Mouse (Mus musculus): ENCODE data around the gene Nt5c2. TPM values are rescaled to one million over a fixed set of nuclear protein-coding genes. Genes with fewer than 3 reads are reported as not detected.

Nt5c2 gene
- polyA plus RNA-seq, 1 experiment from 2014 or later: 89.4 TPM

DNA sequence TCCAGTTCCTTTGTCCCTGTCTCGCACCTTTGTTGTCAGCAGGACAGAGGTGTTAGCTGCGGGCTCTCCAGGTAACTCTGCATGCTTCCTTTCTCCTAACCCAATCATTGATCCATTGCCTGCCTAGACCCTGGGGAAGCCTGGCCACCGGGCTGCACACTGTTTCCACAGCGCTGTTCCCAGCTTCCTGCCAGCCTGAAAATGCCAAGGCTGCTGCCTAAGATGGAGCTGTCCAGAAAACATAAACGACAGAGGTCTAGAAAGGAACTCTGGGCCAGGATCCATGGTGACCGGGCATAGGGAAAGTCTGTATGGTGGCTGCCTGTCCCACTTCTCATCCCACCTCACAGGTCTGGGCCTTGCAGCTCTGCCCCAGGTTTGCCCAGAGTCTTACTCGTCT, 143.3 kb downstream of the Nt5c2 start:
- H3K4me3 ChIP-seq (ENCODE audit: low read length): no peak overlapping the region
- H3K9ac ChIP-seq (replicated peaks; ENCODE audit: low read length): no peak overlapping the region
- no peak for ATAC-seq (ENCODE audit: low FRiP score, low TSS enrichment)
- H3K9me3 ChIP-seq (ENCODE audit: low read length): no peaks in the 10 kb centered on the region
- no peaks in the 10 kb centered on the region for H3K4me1 ChIP-seq (ENCODE audit: insufficient read depth, low read length)
- H3K4me2 ChIP-seq (replicated peaks; ENCODE audit: low read depth, low read length): no peak overlapping the region
- WGBS: 72% methylated on average over 7 of the region's 7 CpGs
- no peaks in the 10 kb centered on the region for H3K27me3 ChIP-seq (ENCODE audit: insufficient read depth, low read length)
- no peaks in the 10 kb centered on the region for H3K36me3 ChIP-seq (ENCODE audit: insufficient read depth, low read length)
- H3K27ac ChIP-seq (ENCODE audit: low read length): no peak overlapping the region

DNA sequence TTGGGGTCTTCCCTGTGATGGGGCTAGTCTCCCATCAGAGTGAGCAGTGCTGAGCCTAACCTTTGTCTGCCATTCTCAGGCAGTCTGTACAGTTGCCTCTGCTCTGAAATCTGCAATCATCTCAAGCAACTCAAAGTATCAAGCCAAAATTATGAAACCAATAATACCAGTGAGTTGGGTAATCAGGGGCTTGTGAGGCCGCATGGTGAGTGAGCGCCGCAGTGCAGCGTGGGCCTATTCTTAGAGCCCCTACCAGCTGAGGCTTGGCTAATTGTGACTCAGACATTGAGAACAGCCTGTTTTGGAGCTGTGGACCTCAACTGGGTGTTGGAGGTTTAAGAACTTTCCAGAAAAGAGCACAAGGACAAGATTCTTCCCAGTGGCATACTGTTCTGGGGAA, 143.9 kb downstream of the Nt5c2 start:
- 90% methylated on average over 4 of the region's 4 CpGs for WGBS
- H3K9me3 ChIP-seq (ENCODE audit: low read length): no peaks in the 10 kb centered on the region
- ATAC-seq (ENCODE audit: low FRiP score, low TSS enrichment): no peak
- no peaks in the 10 kb centered on the region for H3K27me3 ChIP-seq (ENCODE audit: insufficient read depth, low read length)
- H3K4me1 ChIP-seq (ENCODE audit: insufficient read depth, low read length): no peaks in the 10 kb centered on the region
- H3K4me3 ChIP-seq (ENCODE audit: low read length): no peak overlapping the region
- no peak overlapping the region for H3K4me2 ChIP-seq (replicated peaks; ENCODE audit: low read depth, low read length)
- no peaks in the 10 kb centered on the region for H3K36me3 ChIP-seq (ENCODE audit: insufficient read depth, low read length)
- H3K9ac ChIP-seq (replicated peaks; ENCODE audit: low read length): no peak overlapping the region
- no peak overlapping the region for H3K27ac ChIP-seq (ENCODE audit: low read length)

DNA sequence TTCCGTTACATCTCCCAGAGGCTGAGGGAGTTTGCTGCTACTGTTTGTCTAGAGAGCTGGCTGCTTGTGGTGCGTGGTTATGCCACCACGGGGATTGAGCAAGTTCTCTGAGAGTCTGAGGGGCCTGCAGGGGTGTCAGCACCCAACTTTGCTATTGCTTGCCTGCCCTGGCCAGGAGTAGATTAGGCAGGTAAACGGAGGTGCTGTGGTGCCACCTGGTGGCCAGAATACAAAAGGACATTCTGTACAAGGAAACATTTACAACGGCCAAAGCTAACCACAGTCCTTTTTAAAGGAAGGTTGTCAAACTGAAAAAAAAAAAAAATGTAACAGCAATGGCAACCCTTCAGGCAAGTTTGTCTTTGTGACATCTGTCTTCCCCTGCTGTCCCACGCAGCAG, 145.4 kb downstream of the Nt5c2 start:
- WGBS: 16% methylated on average over 6 of the region's 6 CpGs

DNA sequence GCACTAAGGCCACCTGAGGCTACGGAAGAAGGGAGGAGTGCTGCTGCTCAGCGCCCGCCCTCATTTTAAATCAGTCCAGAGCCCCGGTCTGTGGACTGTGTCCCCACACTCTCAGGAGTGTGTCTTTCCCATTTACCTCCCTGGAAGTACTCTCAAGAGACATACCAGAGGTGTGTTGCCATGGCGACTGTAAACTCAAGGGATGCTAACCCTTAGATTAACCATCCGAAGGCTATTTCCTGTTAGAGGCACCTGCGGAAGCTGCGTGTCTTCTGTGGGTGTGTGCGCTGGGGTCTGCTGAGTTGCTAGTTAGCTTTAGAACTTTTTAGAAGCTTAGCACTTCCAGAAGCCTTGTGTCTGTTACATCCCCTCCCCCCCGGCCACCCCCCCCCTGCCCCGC, 145.9 kb downstream of the Nt5c2 start:
- no peak overlapping the region for H3K4me2 ChIP-seq (replicated peaks; ENCODE audit: low read depth, low read length)
- peak; percentile 5; the same call in 1 of the 2 replicates for ATAC-seq (ENCODE audit: low FRiP score, low TSS enrichment)
- H3K4me3 ChIP-seq (ENCODE audit: low read length): no peak overlapping the region
- no peaks in the 10 kb centered on the region for H3K27me3 ChIP-seq (ENCODE audit: insufficient read depth, low read length)
- no peaks in the 10 kb centered on the region for H3K36me3 ChIP-seq (ENCODE audit: insufficient read depth, low read length)
- peaks cover 9% of the 10 kb centered on the region for H3K4me1 ChIP-seq (ENCODE audit: insufficient read depth, low read length)
- H3K9me3 ChIP-seq (ENCODE audit: low read length): no peaks in the 10 kb centered on the region
- WGBS: 58% methylated on average over 11 of the region's 11 CpGs
- no peak overlapping the region for H3K9ac ChIP-seq (replicated peaks; ENCODE audit: low read length)
- H3K27ac ChIP-seq (ENCODE audit: low read length): no peak overlapping the region

More for the DNA sequence above, 145.4 kb downstream of the Nt5c2 start:
- no peak overlapping the region for H3K4me3 ChIP-seq (ENCODE audit: low read length)
- peaks cover 6% of the 10 kb centered on the region for H3K4me1 ChIP-seq (ENCODE audit: insufficient read depth, low read length)
- H3K27ac ChIP-seq (ENCODE audit: low read length): no peak overlapping the region
- no peaks in the 10 kb centered on the region for H3K36me3 ChIP-seq (ENCODE audit: insufficient read depth, low read length)
- ATAC-seq (ENCODE audit: low FRiP score, low TSS enrichment): peak; percentile 65
- H3K4me2 ChIP-seq (replicated peaks; ENCODE audit: low read depth, low read length): no peak overlapping the region
- H3K27me3 ChIP-seq (ENCODE audit: insufficient read depth, low read length): no peaks in the 10 kb centered on the region
- H3K9me3 ChIP-seq (ENCODE audit: low read length): no peaks in the 10 kb centered on the region
- H3K9ac ChIP-seq (replicated peaks; ENCODE audit: low read length): no peak overlapping the region

DNA sequence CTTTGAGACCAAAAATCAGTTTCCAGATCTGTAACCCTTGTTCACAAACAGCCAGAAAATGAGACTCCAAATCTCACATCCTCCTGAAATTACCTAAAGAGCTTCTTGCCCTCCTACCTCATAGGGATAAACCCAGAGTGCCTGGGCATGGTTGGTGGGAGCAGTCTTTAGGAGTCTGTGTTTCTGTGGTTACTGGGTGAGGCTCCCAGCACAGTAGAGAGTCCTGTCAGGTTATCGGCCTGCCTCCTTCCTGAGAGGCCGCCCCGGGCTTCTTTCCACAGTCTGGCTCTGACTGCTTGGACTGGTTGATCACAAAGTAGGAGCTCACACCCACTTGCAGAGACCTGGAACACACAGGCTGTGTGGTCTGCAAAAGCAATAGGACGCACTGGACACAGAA, 149.6 kb downstream of the Nt5c2 start:
- H3K27me3 ChIP-seq (ENCODE audit: insufficient read depth, low read length): no peaks in the 10 kb centered on the region

DNA sequence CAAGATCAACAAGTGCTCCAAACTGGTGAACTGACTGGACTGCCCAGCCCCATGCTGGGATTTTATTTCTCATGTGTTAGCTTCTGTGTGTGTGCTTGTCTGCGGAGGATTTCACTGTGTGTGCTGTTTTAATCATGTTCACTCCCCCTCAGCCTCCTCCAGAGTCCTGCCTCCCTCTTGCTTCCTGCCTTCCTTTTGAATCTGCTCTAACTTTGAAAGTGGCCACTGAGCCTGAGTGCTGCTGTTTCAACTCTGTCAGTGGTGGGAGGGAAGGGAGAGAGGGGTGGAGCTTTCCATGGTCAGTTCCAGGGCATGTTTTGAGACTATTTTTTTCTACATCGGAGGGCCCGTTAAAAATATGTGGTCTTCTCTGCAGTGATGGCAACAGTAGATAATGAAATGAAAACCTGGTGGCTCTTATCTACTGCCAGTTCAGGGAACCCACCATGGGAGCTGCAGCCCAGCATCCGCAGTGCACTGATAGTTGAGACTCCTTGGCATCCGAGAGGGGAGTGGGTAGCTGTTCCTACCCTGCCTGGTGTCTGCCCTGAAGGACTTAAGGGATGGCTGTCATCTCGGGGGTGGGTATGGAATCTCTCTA, 150.1 kb downstream of the Nt5c2 start:
- H3K27ac ChIP-seq (ENCODE audit: low read length): 0 out of 2 replicates have a peak overlapping the region, but pooled peaks have one; percentile 15
- no peak overlapping the region for H3K4me2 ChIP-seq (replicated peaks; ENCODE audit: low read depth, low read length)
- H3K4me1 ChIP-seq (ENCODE audit: insufficient read depth, low read length): peaks cover 9% of the 10 kb centered on the region
- H3K9me3 ChIP-seq (ENCODE audit: low read length): no peaks in the 10 kb centered on the region
- H3K27me3 ChIP-seq (ENCODE audit: insufficient read depth, low read length): no peaks in the 10 kb centered on the region
- H3K36me3 ChIP-seq (ENCODE audit: insufficient read depth, low read length): no peaks in the 10 kb centered on the region
- 28% methylated on average over 6 of the region's 6 CpGs for whole genome bisulfite sequencing
- no peak overlapping the region for H3K4me3 ChIP-seq (ENCODE audit: low read length)
- no peak overlapping the region for H3K9ac ChIP-seq (replicated peaks; ENCODE audit: low read length)
- ATAC-seq (ENCODE audit: low FRiP score, low TSS enrichment): peak; percentile 55

More for the DNA sequence above, 149.6 kb downstream of the Nt5c2 start:
- Histone ChIP-seq H3K9ac (replicated peaks; ENCODE audit: low read length) (no peak overlapping the region), H3K27ac (ENCODE audit: low read length) (0 out of 2 replicates have a peak overlapping the region, but pooled peaks have one; percentile 15), H3K9me3 (ENCODE audit: low read length) (no peaks in the 10 kb centered on the region), H3K4me1 (ENCODE audit: insufficient read depth, low read length) (peaks cover 9% of the 10 kb centered on the region), H3K4me3 (ENCODE audit: low read length) (no peak overlapping the region), H3K36me3 (ENCODE audit: insufficient read depth, low read length) (no peaks in the 10 kb centered on the region), H3K4me2 (replicated peaks; ENCODE audit: low read depth, low read length) (no peak overlapping the region)
- 72% methylated on average over 4 of the region's 4 CpGs for whole genome bisulfite sequencing
- no peak for ATAC-seq (ENCODE audit: low FRiP score, low TSS enrichment)

DNA sequence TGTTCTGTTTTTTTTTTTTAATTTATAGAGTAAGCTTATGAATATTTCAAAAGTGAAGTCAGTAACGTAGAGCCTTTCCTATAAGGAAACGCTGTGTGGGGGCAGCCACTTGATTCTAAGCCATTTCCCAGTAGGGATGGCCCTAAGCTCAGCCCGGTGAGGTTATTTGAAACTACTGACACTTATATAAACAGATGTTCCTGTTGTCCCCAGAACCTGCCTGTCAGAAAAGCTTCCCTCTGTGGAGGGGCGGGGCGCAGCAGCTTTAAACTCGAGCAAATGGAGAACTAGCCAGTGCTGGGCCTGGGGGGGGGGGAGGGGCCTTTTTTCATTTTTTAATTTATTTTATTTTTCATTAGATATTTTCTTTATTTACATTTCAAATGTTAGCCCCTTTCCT, 150.9 kb downstream of the Nt5c2 start:
- 38% methylated on average over 6 of the region's 6 CpGs for WGBS
- ATAC-seq (ENCODE audit: low FRiP score, low TSS enrichment): no peak
- no peak overlapping the region for H3K9ac ChIP-seq (replicated peaks; ENCODE audit: low read length)
- no peak overlapping the region for H3K27ac ChIP-seq (ENCODE audit: low read length)
- H3K4me1 ChIP-seq (ENCODE audit: insufficient read depth, low read length): peaks cover 9% of the 10 kb centered on the region
- H3K4me2 ChIP-seq (replicated peaks; ENCODE audit: low read depth, low read length): no peak overlapping the region
- no peaks in the 10 kb centered on the region for H3K27me3 ChIP-seq (ENCODE audit: insufficient read depth, low read length)
- H3K36me3 ChIP-seq (ENCODE audit: insufficient read depth, low read length): no peaks in the 10 kb centered on the region
- no peaks in the 10 kb centered on the region for H3K9me3 ChIP-seq (ENCODE audit: low read length)
- no peak overlapping the region for H3K4me3 ChIP-seq (ENCODE audit: low read length)

DNA sequence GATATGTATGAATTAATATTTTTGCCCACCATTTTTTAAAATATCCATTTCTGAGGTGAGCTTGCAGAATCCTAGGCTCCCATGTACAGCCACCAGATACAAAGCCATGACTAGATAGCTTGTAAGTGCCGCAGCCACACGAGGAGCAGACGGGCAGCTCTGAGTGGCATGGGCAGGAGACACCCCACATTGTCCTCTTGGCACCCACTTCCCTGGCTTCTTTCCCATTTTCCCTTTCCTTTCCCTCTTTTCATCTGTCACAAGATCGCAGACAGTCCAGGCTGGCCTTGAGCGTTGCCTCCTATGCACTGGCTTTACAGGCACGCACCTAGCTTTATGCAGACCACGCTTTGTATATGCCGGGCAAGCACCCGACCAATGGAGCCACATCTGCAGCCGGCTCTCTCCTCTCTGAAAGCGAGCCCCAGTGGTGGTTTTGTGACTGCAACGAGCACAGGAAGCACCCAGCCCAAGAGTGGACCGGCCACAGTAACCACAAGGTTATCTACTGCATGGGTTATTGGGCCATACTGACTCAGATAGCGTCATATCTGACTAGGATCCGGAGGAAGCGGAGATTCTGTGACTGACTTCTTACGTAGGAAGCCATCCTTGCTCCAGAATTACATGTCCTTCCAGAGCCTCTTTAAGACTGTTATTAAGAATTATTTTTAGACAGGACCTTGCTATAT, 151.6 kb downstream of the Nt5c2 start:
- Histone ChIP-seq H3K36me3 (ENCODE audit: insufficient read depth, low read length) (no peaks in the 10 kb centered on the region), H3K4me1 (ENCODE audit: insufficient read depth, low read length) (peaks cover 9% of the 10 kb centered on the region), H3K9me3 (ENCODE audit: low read length) (no peaks in the 10 kb centered on the region), H3K4me2 (replicated peaks; ENCODE audit: low read depth, low read length) (no peak overlapping the region), H3K27ac (ENCODE audit: low read length) (no peak overlapping the region), H3K4me3 (ENCODE audit: low read length) (no peak overlapping the region), H3K9ac (replicated peaks; ENCODE audit: low read length) (no peak overlapping the region), H3K27me3 (ENCODE audit: insufficient read depth, low read length) (no peaks in the 10 kb centered on the region)
- ATAC-seq (ENCODE audit: low FRiP score, low TSS enrichment): no peak
- 84% methylated on average over 17 of the region's 17 CpGs for WGBS

DNA sequence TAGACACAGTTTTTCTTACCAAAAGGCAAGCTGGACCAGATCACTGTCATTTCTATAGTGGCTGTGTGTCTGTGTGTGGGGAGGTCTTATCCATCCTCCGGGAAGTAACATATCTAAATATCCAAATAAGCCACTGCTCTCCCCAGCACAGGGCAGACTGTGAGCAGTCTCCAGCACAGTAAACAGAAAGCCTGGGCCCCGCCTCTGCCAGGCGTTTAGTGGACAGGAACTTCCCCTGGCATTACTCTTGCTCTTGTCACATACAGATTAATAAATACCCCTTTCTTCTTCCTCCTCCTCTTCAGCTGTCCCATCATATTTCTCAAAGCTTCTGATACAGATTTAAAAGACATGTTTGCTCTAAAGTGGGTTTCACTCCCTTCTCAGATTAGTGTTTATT, 152.4 kb downstream of the Nt5c2 start:
- ATAC-seq (ENCODE audit: low FRiP score, low TSS enrichment): no peak
- WGBS: 34% methylated on average over 3 of the region's 3 CpGs
- Histone ChIP-seq H3K9ac (replicated peaks; ENCODE audit: low read length) (no peak overlapping the region), H3K4me1 (ENCODE audit: insufficient read depth, low read length) (peaks cover 12% of the 10 kb centered on the region), H3K4me3 (ENCODE audit: low read length) (no peak overlapping the region), H3K27ac (ENCODE audit: low read length) (no peak overlapping the region), H3K36me3 (ENCODE audit: insufficient read depth, low read length) (no peaks in the 10 kb centered on the region), H3K27me3 (ENCODE audit: insufficient read depth, low read length) (no peaks in the 10 kb centered on the region), H3K9me3 (ENCODE audit: low read length) (no peaks in the 10 kb centered on the region), H3K4me2 (replicated peaks; ENCODE audit: low read depth, low read length) (no peak overlapping the region)

DNA sequence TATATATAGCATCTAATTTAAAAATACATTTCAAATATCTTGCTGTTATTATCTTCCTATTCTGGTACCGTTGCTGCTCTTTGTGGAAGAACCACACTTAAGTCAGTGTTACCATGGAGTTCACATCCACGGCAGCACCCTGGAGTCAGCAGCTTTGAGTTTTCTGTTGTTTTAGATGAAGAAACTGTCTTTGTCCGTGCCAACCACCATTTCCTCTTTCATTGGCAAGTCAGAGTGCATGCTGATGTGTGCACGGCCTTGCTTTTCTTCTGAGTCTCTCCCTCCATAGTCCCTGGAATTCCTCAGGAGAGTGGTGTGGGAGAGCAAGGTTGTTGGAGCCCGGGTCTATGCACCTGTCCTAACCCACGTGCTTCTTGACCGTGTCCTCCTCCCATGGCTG, 156.8 kb downstream of the Nt5c2 start:
- no peaks in the 10 kb centered on the region for H3K36me3 ChIP-seq (ENCODE audit: insufficient read depth, low read length)
- no peak overlapping the region for H3K4me2 ChIP-seq (replicated peaks; ENCODE audit: low read depth, low read length)
- H3K9me3 ChIP-seq (ENCODE audit: low read length): no peaks in the 10 kb centered on the region
- peaks cover 16% of the 10 kb centered on the region; the same call in 1 of the 2 replicates for H3K4me1 ChIP-seq (ENCODE audit: insufficient read depth, low read length)
- H3K27me3 ChIP-seq (ENCODE audit: insufficient read depth, low read length): no peaks in the 10 kb centered on the region
- no peak overlapping the region for H3K4me3 ChIP-seq (ENCODE audit: low read length)
- ATAC-seq (ENCODE audit: low FRiP score, low TSS enrichment): no peak
- H3K27ac ChIP-seq (ENCODE audit: low read length): no peak overlapping the region
- 88% methylated on average over 7 of the region's 7 CpGs for WGBS
- H3K9ac ChIP-seq (replicated peaks; ENCODE audit: low read length): no peak overlapping the region

All from kidney, embryonic 16.5 days (tissue).